Mouse (Mus musculus) frontal cortex, adult (tissue): ENCODE measurements around the gene Rab27a.
"Not testable (repeated sequence)": the region's sequence is repeated elsewhere in the genome, so short reads cannot be mapped to it uniquely, and the experiment has no call there.

ENCODE experiments used
- ATAC-seq: cut with Nextera tagmentation; 2 replicates; pipeline ENCODE4 v1.9.2; 2017; ENCODE audit warnings: mild to moderate bottlenecking, moderate library complexity, mixed read lengths; ENCODE audit not compliant: low TSS enrichment

The Rab27a gene

DNA sequence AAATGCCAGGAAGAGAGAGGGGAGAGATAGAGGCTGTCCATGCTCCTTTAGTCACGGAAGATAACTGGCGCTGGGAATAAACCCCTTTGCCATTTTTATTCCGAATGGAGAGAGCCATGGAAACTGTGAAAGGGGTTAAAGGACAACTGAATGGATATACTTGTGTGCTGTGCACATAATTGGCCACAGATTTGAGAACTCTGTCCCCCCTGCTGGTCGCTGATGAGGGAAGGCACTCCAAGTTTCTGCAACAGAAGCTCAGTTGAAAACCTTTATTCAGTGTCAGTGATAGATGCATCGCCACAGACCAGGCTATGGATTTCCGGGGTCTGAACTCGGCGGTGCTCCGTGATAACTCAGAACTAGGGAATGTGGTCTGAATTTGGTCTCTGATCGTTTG, 45.5 kb downstream of the Rab27a start:
- ATAC-seq = no peak

DNA sequence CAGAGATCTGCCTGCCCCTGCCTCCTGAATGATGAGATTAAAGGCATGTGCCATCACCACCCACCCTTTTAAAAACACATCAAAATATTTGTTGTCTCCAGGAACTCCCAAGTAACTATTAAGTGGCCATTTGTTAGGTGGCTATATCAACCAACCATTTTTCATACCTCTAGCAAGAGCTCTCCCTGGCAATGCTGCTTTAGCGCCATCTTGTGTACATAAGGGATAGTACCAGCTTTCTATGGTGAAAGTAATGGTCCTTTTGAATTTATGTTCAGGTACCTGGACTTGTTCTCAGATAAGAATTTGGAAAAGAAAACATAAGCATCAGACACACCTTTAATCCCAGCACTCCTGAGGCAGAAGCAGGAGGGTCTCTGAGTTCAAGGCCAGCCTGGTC, 47.1 kb downstream of the Rab27a start:
- ATAC-seq = peak; percentile 69

DNA sequence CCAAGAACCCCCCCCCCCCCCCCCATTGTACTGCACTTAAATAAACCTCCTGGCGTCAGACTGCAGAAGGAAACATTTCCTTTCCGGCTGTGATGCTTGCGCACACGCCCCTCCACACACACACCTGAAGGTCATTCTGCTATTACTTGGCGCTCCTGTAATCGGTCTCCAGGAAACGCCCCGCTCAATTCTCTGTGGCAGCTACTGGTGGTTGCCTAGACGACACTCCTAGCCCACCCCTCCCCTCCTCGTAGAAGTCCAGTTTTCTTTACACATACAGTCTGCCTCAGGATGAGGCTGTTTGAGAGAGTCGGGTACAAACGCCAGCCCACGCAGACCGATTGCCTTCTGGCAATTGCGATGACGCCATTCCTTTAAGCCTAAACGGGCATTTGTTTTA, 49.9 kb downstream of the Rab27a start:
- ATAC-seq = peak; percentile 78

DNA sequence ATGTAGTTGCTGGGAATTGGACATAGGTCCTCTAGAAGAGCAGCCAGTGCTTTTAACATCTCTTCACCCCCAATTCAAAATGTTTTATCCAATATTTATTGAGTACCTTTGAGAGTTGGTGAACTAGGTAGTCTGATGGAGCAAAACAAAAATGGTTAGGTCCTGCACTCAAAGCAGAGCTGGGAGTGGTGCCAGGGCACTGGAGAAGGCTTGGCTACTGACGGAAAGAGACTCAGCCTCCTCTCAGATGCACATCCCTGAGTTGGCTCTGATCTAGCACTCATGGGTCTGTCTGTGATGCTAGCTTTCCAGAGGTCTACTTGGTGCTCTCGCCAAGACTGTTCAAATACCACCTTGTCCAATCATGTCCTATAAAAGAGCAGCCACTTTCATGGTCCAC, 53.2 kb downstream of the Rab27a start:
- no peak for ATAC-seq

DNA sequence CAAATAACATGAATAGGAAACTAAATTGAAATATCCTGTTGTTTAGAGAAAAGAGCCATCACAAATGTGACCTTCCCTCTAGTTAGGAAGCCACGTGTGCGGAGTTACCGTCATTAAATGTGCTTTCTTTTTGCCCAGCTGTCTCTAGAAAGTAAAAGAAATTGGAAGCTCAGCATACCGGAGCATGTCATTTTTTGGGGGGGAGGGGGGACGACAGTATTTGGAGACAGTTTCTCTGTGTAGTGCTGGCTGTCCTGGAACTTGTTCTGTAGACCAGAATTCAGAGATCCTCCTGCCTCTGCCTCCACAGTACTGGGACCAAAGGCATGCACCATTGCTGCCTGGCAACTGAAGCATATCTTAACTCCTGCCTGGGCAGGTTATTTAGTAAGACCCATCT, 56.9 kb downstream of the Rab27a start, which contains the start of gene Khdc3:
Gene Khdc3, plus strand, starts transcription at position 301 of the 400 bp plus-strand sequence.
- ATAC-seq = no peak

DNA sequence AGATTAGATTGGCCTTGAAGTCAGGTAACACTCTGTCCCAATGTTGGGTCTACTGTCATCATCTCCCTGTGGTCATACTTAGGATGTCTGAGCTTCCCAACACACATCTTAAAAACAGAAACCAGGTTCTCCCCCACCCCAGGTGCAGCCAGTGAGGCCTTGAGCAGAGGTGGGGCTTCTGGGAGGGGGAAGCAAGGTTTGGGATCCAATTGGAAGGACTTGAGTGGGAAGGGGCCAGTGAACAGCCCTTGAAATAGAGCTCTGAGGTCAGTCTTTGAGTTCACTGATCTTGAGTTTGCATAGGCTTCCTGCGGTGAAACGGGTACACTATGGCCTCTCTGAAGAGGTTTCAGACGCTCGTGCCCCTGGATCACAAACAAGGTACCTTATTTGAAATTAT, 57.5 kb downstream of the Rab27a start, which contains the start of gene Gm20509:
Gene Gm20509, plus strand, starts transcription at position 290 of the 400 bp plus-strand sequence.
- ATAC-seq = no peak

DNA sequence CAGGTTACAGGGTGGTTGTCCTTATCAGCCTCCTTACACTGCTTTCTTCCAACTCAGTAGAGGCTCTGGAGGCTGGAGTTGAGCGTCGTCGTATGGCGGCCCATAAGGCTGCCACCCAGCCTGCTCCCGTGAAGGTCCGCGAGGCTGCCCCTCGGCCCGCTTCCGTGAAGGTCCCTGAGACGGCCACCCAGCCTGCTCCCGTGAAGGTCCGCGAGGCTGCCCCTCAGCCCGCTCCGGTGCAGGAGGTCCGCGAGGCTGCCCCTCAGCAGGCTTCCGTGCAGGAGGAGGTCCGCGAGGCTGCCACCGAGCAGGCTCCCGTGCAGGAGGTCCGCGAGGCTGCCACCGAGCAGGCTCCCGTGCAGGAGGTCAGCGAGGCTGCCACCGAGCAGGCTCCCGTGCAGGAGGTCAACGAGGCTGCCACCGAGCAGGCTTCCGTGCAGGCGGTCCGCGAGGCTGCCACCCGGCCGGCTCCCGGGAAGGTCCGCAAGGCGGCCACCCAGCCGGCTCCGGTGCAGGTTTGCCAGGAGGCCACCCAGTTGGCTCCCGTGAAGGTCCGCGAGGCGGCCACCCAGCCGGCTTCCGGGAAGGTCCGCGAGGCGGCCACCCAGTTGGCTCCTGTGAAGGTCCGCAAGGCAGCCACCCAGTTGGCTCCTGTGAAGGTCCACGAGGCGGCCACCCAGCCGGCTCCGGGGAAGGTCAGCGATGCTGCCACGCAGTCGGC, 58.7 kb downstream of the Rab27a start:
- peak; percentile 38 for ATAC-seq

DNA sequence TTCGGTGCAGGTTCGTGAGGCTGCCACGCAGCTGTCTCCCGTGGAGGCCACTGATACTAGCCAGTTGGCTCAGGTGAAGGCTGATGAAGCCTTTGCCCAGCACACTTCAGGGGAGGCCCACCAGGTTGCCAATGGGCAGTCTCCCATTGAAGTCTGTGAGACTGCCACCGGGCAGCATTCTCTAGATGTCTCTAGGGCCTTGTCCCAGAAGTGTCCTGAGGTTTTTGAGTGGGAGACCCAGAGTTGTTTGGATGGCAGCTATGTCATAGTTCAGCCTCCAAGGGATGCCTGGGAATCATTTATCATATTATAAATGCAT, 59.2 kb downstream of the Rab27a start:
- ATAC-seq = peak; percentile 38; the same call in 1 of the 2 replicates

DNA sequence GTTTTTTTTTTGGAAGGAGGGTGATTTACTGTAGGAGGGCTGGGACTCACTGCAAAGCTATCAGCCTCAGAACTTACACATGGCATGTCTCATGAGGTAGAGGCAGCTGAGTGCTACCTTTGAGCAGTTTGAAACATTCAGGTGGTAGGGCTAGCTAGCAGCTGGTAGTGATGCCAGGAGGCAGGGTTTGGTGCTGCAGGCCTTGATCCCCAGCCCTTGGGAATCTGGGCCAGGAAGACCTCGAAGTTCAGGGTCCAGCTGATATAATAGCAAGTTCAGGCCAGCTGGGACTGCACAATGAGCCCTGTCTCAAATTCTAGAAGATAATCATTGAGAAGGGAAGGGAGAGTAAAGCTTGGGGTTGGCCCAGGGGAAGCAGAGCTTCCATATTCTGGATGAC, 60.5 kb downstream of the Rab27a start:
- no peak for ATAC-seq

DNA sequence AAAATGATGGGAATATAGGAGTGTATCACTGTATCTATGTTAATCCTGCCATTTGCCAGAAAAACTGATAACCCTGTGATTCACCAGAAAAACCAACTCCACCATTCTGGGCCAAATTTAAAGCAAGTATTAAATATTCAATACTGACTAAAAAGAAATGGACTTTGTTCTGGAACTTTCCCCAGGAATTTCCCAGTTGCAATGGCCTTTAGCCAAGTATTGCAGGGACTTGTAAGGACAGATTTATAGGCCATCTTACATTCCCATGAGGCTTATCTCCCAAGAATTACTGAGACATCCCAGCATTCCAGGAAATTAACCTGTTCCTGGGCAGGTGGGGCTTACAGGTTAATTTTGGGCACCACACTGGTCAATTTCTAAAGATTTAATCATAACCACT, 61.1 kb downstream of the Rab27a start:
- no peak for ATAC-seq

DNA sequence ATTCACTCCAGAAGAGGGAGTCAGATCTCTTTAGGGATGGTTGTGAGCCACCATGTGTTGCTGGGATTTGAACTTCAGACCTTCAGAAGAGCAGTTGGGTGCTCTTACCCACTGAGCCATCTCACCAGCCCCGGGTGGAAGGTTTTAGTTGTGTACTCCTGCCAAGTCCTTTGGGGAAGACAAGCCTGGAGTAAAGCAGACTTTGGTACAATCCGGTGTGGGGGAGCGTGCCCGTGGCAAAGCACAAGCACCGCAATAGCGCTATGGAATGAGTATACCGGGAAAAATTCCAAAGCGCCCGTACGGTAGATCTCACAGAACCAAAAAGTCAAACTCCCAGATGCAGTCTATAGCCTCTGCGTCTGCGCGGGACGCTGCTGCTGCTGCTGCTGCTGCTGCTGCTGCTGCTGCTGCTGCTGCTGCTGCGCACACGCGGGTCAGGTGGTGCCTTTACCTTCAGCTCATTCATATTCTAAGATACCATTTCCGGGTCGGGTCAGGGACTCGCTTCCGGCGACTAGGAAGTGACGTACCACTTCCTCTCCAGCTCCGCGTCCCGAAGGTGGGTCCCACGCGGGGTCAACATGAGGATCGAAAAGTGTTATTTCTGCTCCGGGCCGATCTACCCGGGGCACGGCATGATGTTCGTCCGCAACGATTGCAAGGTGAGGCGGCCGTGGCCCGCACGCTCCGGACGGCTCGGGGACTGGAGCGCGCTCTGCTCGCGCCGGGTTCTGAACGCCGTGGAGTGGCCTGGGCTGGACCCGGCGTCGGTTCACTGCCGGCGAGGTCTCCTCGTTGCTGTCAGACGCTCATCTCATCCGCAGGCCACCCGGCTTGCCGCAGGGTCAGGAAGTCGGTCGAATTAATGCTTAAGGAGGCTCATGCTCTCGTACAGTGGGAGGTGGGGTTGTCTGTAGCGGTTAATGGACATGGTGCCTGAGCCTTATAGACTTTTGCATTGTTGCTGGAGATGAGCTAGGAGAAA, 68.6 kb downstream of the Rab27a start, which contains the start of gene Rsl24d1:
Gene Rsl24d1, plus strand, starts transcription at position 508 of the 988 bp plus-strand sequence.
- peak; percentile 100 for ATAC-seq

DNA sequence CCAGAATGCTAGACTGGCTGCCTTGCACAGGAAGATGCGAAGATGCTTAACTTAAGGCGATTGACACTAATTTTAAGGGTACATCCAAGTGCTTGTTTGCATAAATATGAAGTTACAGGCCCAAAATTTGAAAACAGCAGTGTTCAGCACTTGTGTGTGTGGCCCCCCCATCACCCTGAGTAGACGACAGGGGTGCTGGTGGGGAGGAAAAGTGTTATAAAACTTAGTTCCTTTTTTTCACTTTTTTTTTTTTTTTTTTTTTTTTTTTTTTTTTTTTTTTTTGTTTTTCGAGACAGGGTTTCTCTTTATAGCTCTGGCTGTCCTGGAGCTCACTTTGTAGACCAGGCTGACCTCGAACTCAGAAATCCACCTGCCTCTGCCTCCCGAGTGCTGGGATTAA, 72.0 kb downstream of the Rab27a start:
- ATAC-seq = not testable (repeated sequence)

DNA sequence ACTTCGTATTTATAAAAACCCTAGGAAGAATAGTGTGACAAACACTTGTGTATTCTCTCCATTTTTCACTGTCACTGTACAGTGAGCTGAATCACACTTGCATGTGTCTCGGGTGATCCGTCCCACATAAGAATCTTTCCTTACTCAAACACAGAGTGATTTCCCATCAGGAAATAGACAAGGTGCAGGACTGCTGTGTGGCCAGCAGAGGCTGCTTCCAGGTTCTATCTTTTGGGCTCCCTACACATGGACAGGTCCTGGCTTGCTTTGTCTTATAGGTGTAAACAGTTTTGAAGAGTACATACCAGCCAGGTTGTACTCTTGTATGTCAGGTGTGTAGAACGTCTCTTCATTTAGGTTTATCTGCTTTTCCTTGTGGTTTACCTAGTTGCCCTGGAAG, 73.4 kb downstream of the Rab27a start:
- no peak for ATAC-seq

DNA sequence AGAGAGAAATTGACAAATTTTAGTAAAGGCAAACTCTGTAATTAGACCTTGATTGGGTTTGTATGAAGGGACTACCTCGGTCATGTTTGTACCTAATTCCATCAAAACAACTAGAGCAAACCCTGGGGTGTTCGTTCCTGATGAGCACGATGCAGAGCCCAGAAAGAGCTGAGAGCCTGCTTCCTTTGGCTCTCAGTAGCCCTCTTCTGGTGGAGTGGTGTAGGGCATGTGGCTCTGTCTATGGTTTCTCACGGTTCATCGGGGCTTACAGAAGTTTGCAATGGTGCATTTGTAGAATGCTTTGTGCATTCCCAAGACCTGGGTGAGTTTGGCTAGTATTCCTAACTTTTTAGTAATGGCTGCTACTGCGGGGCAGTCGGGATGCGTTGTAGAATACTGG, 77.1 kb downstream of the Rab27a start:
- ATAC-seq = peak; percentile 91

DNA sequence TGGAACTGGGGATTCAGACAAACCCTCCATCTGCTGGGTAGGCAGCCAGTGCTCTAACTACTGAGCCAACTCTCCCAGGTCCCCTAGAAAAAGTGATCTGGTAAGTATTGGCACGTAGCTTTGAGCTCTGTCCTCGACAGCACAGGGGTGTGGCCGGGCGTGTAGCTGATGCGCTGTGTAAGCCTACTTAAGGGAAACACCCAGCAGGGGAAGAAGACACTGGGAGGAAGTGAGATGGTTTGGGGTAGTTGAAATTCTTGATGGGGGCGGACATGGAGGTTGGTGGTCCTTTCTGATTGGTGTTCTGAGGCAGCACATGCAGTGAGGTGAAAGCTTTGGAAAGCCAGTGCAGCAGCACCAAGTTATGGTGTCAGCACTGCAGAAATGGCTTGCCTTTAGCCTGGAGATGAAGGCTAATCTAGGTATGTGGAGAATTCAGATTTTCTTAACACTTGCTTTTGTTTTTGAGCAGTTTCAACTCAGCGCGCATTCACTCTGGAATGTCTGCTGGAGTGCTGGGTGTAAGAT, 80.5 kb downstream of the Rab27a start:
- ATAC-seq = no peak

DNA sequence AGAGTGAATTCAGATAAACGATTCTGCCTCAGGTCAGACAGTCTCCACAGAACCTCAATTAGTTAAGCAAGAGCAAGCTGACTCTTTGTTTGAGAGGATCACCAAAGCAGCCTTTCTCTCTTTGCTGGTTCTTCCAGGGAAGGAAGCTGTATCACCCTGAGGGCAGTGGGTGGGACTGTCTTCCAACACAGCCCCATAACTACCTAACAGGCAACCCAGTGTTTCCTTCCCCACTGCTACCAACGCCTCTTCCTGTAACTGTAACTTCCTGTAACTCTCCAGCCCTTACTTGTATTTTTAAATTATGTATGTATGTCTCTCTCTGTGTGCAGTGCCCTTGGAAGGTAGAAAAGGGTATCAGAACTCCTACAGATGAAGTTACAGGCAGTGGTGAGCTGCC, 82.8 kb downstream of the Rab27a start:
- ATAC-seq = no peak

DNA sequence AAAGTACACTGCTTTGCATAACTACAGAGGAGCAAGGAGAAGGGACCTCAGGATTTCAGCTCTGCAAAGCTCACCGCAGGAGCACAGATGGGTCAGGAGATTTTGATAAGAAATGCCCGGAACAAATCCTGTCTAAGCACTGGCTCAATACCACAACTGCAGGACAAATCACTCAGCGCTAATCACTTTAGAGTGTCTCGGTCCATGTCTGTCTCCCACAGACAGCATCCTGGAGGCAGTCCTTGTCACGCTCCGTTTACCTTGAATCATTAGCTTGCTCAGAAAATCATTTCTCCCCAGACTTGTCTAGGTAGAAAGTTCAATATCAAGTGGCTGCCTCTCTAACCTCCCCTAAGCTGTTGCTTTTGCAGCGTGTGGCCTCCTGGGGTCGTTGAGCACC, 85.2 kb downstream of the Rab27a start:
- ATAC-seq = no peak

DNA sequence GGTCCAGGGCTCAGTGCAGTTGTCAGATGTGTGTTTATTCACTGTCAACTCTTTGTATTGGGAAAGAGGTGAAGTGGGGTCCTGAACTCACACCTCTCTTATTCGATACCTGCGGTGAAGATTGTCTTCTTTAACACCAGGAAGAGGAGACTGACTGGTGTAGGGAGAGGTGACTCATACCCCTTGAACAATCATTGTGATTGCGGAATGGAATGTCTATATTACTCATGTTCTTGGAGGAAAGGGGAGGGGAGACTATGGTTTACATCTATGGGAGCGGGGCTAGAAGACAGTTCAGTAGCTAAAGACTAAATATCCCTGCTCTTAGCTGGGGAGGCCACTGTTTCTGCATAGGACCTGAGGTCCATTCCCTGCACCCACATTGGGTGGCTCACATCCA, 85.9 kb downstream of the Rab27a start:
- no peak for ATAC-seq

DNA sequence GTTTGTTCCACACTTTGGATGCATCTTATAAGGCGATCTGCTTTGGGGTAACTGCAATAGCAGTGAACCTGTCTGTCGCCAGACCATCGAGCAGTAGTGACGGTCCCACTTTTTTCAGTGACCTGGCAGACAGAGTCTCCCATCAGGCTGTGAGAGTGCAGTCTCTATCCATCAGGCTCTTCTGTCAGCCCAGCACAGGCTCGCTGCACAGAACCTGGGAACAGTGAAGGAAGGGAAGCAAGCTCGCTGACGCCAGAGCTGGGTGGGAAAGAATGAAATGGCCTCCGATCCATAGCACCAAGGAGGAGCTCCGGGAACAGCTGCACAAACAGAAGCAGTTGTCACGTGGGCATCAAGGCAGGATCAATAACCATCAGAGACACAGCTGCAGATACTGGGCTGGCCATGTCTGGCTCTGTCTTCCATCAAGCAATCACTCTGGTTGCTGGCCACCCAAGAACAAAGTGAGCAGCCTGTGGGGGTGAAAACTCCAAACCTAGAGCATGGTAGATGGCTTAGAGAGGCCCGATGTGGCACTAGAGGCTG, 92.8 kb downstream of the Rab27a start:
- no peak for ATAC-seq
